Mouse (Mus musculus) lung, postnatal 0 days (tissue): ENCODE data around the gene Nodal.
A peak's percentile ranks its signal among the peaks of the same experiment; 100 is the strongest.

Experiments
- CTCF ChIP-seq: IDR thresholded peaks from 2 replicates; pipeline ENCODE4 v1.5.1; 2016; ENCODE audit warnings: antibody characterized with exemption, mild to moderate bottlenecking
- EP300 ChIP-seq: IDR thresholded peaks from 2 replicates; pipeline ENCODE4 v1.6.1; 2016; ENCODE audit warnings: antibody characterized with exemption, mild to moderate bottlenecking, control low read depth

- TF ChIP-seq CTCF (peak; percentile 62), EP300 (no peak)
Observed at GRCm38 (mm10) chr10:61402480-61402879, 15.3 kb upstream of the Nodal start.
